ENCODE assay signal across 25 mouse cellular contexts in the genomic region with DNA sequence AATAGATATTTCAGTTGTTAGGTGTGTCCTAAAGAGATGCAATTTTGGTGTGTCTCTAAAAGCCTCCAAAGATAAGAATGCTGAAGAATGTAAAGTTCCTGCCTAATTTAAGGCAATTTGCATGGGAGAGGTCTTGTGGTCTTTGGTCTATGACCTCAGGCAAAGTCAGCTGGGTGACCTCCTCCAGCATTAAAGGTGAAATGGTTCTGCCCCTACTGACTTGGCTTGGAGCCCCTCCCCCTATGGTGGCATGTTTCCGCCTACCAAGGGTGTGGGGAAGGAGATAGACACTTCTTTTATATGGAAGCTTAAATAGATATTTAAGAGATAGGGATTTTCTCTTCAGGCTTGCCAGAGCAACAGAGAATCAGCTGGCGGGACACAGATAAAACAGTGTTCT.
DNase-seq lines count a peak whose midpoint lies in the region; ATAC-seq lines count a peak whose summit lies in the region.
"Had no signal": no experiment of that assay in that cellular context is flagged by ENCODE, and none has a peak within 500 bp of the region (broad histone marks: within the 10 kb centered on the region; RNA-seq: fewer than 3 reads in every experiment).

No protein-coding gene starts in this region.

- no peaks in the 10 kb centered on the region for H3K4me1 ChIP-seq in intestine, embryonic 14.5 days (replicated peaks; ENCODE audit: control insufficient read depth, insufficient read depth, low read length)
- no peaks in the 10 kb centered on the region for H3K4me1 ChIP-seq in intestine, embryonic 16.5 days (ENCODE audit: control insufficient read depth, insufficient read depth, low read length)
- H3K4me1 ChIP-seq: embryonic facial prominence, embryonic 10.5 days; embryonic facial prominence, embryonic 13.5 days; forebrain, embryonic 12.5 days; forebrain, embryonic 15.5 days; hindbrain, embryonic 12.5 days; hindbrain, embryonic 15.5 days; intestine, embryonic 15.5 days had no signal

- H3K4me3 ChIP-seq in intestine, embryonic 14.5 days (ENCODE audit: low read depth, low read length), result no peak overlapping the region
- no peak overlapping the region for H3K4me3 ChIP-seq in intestine, embryonic 16.5 days (ENCODE audit: low read length)
- H3K4me3 ChIP-seq: embryonic facial prominence, embryonic 10.5 days; embryonic facial prominence, embryonic 13.5 days; erythroblast, embryonic 14.5 days; forebrain, embryonic 12.5 days; forebrain, embryonic 15.5 days; heart, adult 2 months; hindbrain, embryonic 12.5 days; hindbrain, embryonic 15.5 days; intestine, embryonic 15.5 days had no signal

- H3K27ac ChIP-seq in intestine, embryonic 14.5 days (ENCODE audit: low read depth), result no peak overlapping the region
- H3K27ac ChIP-seq in intestine, embryonic 16.5 days (ENCODE audit: low read length), result no peak overlapping the region
- H3K27ac ChIP-seq: embryonic facial prominence, embryonic 10.5 days; embryonic facial prominence, embryonic 13.5 days; forebrain, embryonic 12.5 days; forebrain, embryonic 15.5 days; heart, adult 2 months; hindbrain, embryonic 12.5 days; hindbrain, embryonic 15.5 days; intestine, embryonic 15.5 days had no signal

- H3K4me2 ChIP-seq in intestine, embryonic 14.5 days (ENCODE audit: low read length), result no peak overlapping the region
- no peak overlapping the region for H3K4me2 ChIP-seq in intestine, embryonic 16.5 days (ENCODE audit: low read depth, low read length)
- H3K4me2 ChIP-seq: embryonic facial prominence, embryonic 13.5 days; forebrain, embryonic 12.5 days; forebrain, embryonic 15.5 days; heart, embryonic 11.5 days; hindbrain, embryonic 12.5 days; hindbrain, embryonic 15.5 days; intestine, embryonic 15.5 days had no signal

- no peaks in the 10 kb centered on the region for H3K36me3 ChIP-seq in intestine, embryonic 14.5 days (ENCODE audit: control insufficient read depth, insufficient read depth, low read length)
- H3K36me3 ChIP-seq in intestine, embryonic 16.5 days (ENCODE audit: control insufficient read depth, insufficient read depth, low read length), result no peaks in the 10 kb centered on the region
- H3K36me3 ChIP-seq: embryonic facial prominence, embryonic 10.5 days; embryonic facial prominence, embryonic 13.5 days; forebrain, embryonic 12.5 days; forebrain, embryonic 15.5 days; hindbrain, embryonic 12.5 days; hindbrain, embryonic 15.5 days; intestine, embryonic 15.5 days had no signal

- 89% methylated on average over 2 of the region's 2 CpGs for WGBS in intestine, embryonic 14.5 days
- 95% methylated on average over 2 of the region's 2 CpGs for WGBS in intestine, embryonic 16.5 days

- no peak for ATAC-seq in intestine, embryonic 14.5 days (replicated peaks; ENCODE audit: low FRiP score, low TSS enrichment, low read depth)
- ATAC-seq in intestine, embryonic 16.5 days, result no peak
- peak; percentile 25; the same call in 1 of the 2 replicates for ATAC-seq in megakaryocyte progenitor cell, adult 5-6 weeks (replicated peaks; ENCODE audit: poor library complexity)
- ATAC-seq: forebrain, embryonic 15.5 days; intestine, embryonic 15.5 days had no signal

- H3K9me3 ChIP-seq in intestine, embryonic 14.5 days (ENCODE audit: control insufficient read depth, low read length), result no peaks in the 10 kb centered on the region
- H3K9me3 ChIP-seq in intestine, embryonic 16.5 days (ENCODE audit: control insufficient read depth, low read length), result no peaks in the 10 kb centered on the region
- H3K9me3 ChIP-seq: embryonic facial prominence, embryonic 10.5 days; embryonic facial prominence, embryonic 13.5 days; forebrain, embryonic 12.5 days; forebrain, embryonic 15.5 days; hindbrain, embryonic 12.5 days; hindbrain, embryonic 15.5 days; intestine, embryonic 15.5 days had no signal

- DNase-seq in intestine, embryonic 14.5 days (ENCODE audit: low spot score), result peak; percentile 24
- DNase-seq in R1 (ENCODE audit: low read depth, low spot score), result peak; percentile 50
- DNase-seq in right cerebral cortex, postnatal 25 days, result no peak
- DNase-seq in layer of hippocampus, postnatal 14 days (ENCODE audit: low spot score in 2 of 2), result no peak
- no peak for DNase-seq in heart, adult 11 months
- DNase-seq: adrenal gland, postnatal 10 days; adrenal gland, postnatal 36 days; cerebellum, adult 11 months; cerebellum, adult 2 months; cerebellum, adult 9-11 months; cerebellum, postnatal 25 days; embryo, embryonic 11 days; gastrocnemius, postnatal 25 days; heart, adult 2 months had no signal

- H3K27me3 ChIP-seq in intestine, embryonic 14.5 days (replicated peaks; ENCODE audit: control insufficient read depth, insufficient read depth, low read length), result no peaks in the 10 kb centered on the region
- no peaks in the 10 kb centered on the region for H3K27me3 ChIP-seq in intestine, embryonic 16.5 days (replicated peaks; ENCODE audit: control insufficient read depth, insufficient read depth, low read length)
- H3K27me3 ChIP-seq: embryonic facial prominence, embryonic 13.5 days; forebrain, embryonic 12.5 days; forebrain, embryonic 15.5 days; hindbrain, embryonic 12.5 days; hindbrain, embryonic 15.5 days; intestine, embryonic 15.5 days had no signal

- no peak overlapping the region for H3K9ac ChIP-seq in intestine, embryonic 14.5 days (ENCODE audit: low read length)
- H3K9ac ChIP-seq in intestine, embryonic 16.5 days (ENCODE audit: low read depth, low read length), result no peak overlapping the region
- H3K9ac ChIP-seq: embryonic facial prominence, embryonic 13.5 days; forebrain, embryonic 12.5 days; forebrain, embryonic 15.5 days; hindbrain, embryonic 12.5 days; hindbrain, embryonic 15.5 days; intestine, embryonic 15.5 days had no signal

Comparison
In these comparisons a context has a peak if more than half of its experiments do, and no peak if none do; other contexts are left out.
1. DNase-seq: peak in intestine, embryonic 14.5 days (single experiment) and R1 (single experiment); none in right cerebral cortex, postnatal 25 days (single experiment), layer of hippocampus, postnatal 14 days (0 of 2) and heart, adult 11 months (single experiment).